Mouse (Mus musculus) lung, adult 2 months (tissue): ENCODE data around the gene Cntnap1.

ENCODE experiments used
- CTCF ChIP-seq: fragments of 200-500 bp; IDR thresholded peaks from 2 replicates; pipeline ENCODE4 v1.5.1; 2011; ENCODE audit warnings: mild to moderate bottlenecking, low read length, control low read depth; ENCODE audit not compliant: insufficient read depth
- POLR2A ChIP-seq: fragments of 200-500 bp; IDR thresholded peaks from 2 replicates; pipeline ENCODE4 v1.6.1; 2011; ENCODE audit warnings: low read depth, mild to moderate bottlenecking, control low read depth, low read length, borderline replicate concordance; ENCODE audit errors: extremely low read depth

DNA sequence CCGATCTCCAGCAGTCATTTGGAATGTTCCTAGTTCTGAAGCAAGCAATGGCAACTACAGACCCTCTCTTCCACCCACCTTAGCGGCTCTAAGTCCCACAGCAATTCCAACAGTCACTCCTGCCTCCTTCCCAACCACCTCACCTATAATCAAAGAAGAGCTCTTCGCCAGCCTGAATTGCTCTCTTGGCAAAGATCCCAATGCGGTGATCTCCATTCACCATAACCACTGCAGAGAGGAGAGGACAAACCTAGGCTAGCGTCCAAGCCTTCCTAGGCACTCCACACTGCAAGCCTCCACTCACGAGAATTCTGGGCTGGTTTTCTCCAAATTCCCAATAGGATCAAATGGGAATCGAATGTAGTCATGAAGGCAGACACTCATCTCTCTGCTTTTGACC, 22.8 kb downstream of the Cntnap1 start:
- TF ChIP-seq POLR2A: no peak
- TF ChIP-seq CTCF: no peak
